Mouse (Mus musculus) heart, embryonic 13.5 days (tissue): Measurements from ENCODE around the gene Lpgat1. TPM values are rescaled to one million over a fixed set of nuclear protein-coding genes. Genes with fewer than 3 reads are reported as not detected.

ENCODE experiments used
- ATAC-seq: fragments of 200-750 bp; cut with Nextera tagmentation; 2 replicates; pipeline ENCODE4 v1.8.0; 2017; ENCODE audit warnings: moderate TSS enrichment; ENCODE audit not compliant: insufficient number of reproducible peaks, low FRiP score, low TSS enrichment; ENCODE audit errors: extremely low read depth
- H3K27ac ChIP-seq: fragments of 300-500 bp; sonication (generic); replicated peaks from 2 replicates; pipeline ENCODE4 v1.5.1; 2015; ENCODE audit warnings: moderate library complexity, mild to moderate bottlenecking, inconsistent platforms
- H3K27me3 ChIP-seq: fragments of 300-500 bp; sonication (generic); replicated peaks from 2 replicates; pipeline ENCODE4 v1.6.1; 2015; ENCODE audit warnings: mild to moderate bottlenecking, inconsistent platforms
- H3K36me3 ChIP-seq: fragments of 300-500 bp; sonication (generic); 2 replicates; pipeline ENCODE4 v1.6.1; 2015; ENCODE audit warnings: mild to moderate bottlenecking, inconsistent platforms
- H3K4me1 ChIP-seq: fragments of 300-500 bp; sonication (generic); 2 replicates; pipeline ENCODE4 v1.6.1; 2015; ENCODE audit warnings: inconsistent platforms
- H3K4me2 ChIP-seq: fragments of 300-500 bp; sonication (generic); 2 replicates; pipeline ENCODE4 v1.6.1; 2015; ENCODE audit warnings: inconsistent platforms, mild to moderate bottlenecking, moderate library complexity
- H3K4me3 ChIP-seq: fragments of 300-500 bp; sonication (generic); 2 replicates; pipeline ENCODE4 v1.5.1; 2015; ENCODE audit warnings: moderate library complexity, mild to moderate bottlenecking, inconsistent platforms
- H3K9ac ChIP-seq: fragments of 300-500 bp; sonication (generic); 2 replicates; pipeline ENCODE4 v1.6.1; 2015; ENCODE audit warnings: inconsistent platforms, mild to moderate bottlenecking, moderate library complexity
- H3K9me3 ChIP-seq: fragments of 300-500 bp; sonication (generic); 2 replicates; pipeline ENCODE4 v1.6.1; 2016; ENCODE audit warnings: inconsistent platforms
- WGBS: fragments of 180-500 bp; shearing (Covaris S2); methylation state at CpG from one replicate; pipeline ENCODE4 v1.1.7; 2015; ENCODE audit warnings: mixed read lengths; 5-methylcytosine and 5-hydroxymethylcytosine counted together
- polyA plus RNA-seq: library from polyadenylated mRNA; unstranded; fragments of >200 nt; fragmentation: Nextera tagmentation; extraction: Ambion mirVana; gene quantifications from 2 replicates; pipeline ENCODE4 v1.2.1, GENCODE M21; 2015

Gene Lpgat1
- polyA plus RNA-seq, 1 experiment from 2014 or later = 15.4 TPM

DNA sequence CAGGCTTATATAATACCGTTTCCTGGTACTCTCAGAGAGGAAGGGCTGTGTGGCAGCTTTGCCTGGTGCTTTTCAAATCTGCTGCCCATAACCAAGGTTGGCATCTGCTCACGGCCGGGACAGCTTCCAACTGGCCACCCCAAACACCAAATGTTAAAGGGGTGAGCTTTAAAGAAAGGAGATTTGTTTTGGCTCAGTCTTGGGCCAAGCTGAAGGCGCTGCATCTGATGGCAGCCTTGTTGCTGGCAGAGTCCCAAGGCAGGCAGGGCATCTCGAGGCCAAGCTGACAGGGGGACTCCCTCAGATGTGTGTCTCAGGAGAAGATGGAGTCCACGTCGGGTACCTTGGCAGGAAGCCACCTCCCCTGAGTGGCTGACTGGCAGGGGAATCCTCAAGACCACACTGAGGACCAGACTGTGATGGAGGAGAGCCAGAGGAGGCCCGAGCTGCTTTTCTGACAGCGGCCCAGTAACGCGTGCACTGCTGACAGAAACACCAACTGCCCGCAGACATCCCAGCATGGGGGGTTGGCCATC lies 91.1 kb downstream of the Lpgat1 start:
- 61% methylated on average over 12 of the region's 12 CpGs for WGBS
- H3K9me3 ChIP-seq = peaks cover 7% of the 10 kb centered on the region
- H3K36me3 ChIP-seq = no peaks in the 10 kb centered on the region
- no peak overlapping the region for H3K4me3 ChIP-seq
- H3K4me1 ChIP-seq = peaks cover 9% of the 10 kb centered on the region
- H3K9ac ChIP-seq = no peak overlapping the region
- no peak overlapping the region for H3K4me2 ChIP-seq
- peak overlapping the region; percentile 21; the same call in 1 of the 2 replicates for H3K27ac ChIP-seq
- no peak for ATAC-seq
- no peaks in the 10 kb centered on the region for H3K27me3 ChIP-seq

DNA sequence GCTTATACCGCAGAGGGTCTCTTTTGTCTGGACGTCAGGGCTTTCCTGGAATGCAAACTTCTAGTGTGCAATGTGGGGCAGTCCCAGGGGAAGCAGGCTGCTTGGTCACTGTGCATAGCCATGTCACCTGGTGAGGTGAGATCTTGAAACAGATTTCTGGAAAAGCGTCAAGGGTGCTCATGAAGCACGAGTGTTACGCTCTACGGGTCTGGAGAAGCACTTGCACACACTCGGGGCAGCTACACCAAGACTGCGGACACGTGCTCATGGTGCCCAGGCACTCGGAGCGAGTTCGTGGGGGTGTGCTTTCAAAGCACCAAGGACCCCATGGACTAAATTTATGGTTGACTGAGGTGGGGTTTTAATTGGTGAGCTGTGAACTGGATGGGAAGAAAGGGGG lies 94.1 kb downstream of the Lpgat1 start:
- no peak for ATAC-seq

DNA sequence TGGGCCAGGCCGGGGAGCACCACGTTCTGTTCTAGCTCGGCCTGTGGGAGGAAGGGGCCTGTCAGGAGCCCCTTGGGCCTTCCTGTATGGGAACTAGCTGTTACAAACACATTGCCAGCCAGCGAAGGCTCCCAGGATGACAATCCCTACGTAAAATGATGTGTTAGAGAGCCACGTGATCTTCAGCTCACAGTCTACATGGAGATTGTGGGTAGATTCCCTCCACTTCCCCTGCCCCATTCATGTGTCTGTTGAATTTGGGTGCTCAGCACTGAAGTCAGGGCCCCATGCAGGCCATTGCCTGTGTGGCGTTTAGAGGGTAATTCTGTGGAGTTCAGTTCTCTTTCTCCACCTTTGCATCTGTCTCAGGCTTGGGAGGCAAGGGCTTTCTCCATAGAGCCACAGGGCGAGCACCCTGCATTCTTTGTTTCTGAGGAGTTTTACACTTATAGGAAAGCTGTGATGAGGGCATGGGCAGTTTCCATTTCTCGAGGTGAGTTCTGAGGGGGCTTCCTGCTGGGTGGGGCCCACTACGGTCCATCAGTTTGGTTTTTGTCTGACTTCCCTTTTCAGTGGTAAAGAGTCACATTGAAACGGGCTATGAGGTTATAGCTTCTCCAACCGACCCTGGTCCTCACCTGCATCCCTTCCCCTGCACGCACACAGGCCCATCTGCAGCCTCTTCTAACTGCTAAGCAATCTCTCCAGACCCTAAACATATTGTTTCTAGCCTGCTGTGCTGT lies 95.5 kb downstream of the Lpgat1 start:
- WGBS = 75% methylated on average over 13 of the region's 13 CpGs

More for the DNA sequence above, 94.1 kb downstream of the Lpgat1 start:
- H3K4me1 ChIP-seq = peaks cover 9% of the 10 kb centered on the region
- H3K4me3 ChIP-seq = no peak overlapping the region
- no peak overlapping the region for H3K27ac ChIP-seq
- H3K9me3 ChIP-seq = peaks cover 3% of the 10 kb centered on the region
- no peak overlapping the region for H3K9ac ChIP-seq
- no peaks in the 10 kb centered on the region for H3K36me3 ChIP-seq
- 82% methylated on average over 12 of the region's 12 CpGs for WGBS
- no peak overlapping the region for H3K4me2 ChIP-seq
- H3K27me3 ChIP-seq = no peaks in the 10 kb centered on the region

DNA sequence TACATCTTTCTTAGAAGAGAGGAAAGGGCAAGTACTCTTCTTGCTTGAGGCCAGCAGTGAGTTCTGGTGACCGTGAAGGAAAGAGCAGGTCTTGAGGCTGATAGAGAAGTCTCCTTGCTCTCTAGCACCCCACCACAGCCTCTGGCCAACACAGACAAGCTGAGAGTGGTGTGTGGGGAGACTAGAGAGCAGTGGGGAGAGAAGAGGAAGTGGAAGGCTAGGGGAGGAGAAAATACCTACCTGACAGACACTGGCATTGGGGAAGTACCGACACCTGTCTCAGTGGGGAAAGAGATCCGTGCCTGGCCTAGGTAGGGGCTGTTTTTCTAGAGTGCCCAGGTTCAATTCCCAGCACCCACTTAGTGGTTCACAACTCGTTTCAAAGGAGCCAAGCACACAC lies 96.6 kb downstream of the Lpgat1 start:
- no peaks in the 10 kb centered on the region for H3K9me3 ChIP-seq
- 0 out of 2 replicates have a peak, but pooled peaks cover 6% of the 10 kb centered on the region for H3K4me1 ChIP-seq
- no peak overlapping the region for H3K9ac ChIP-seq
- no peak overlapping the region for H3K27ac ChIP-seq
- no peak for ATAC-seq
- no peaks in the 10 kb centered on the region for H3K27me3 ChIP-seq
- 68% methylated on average over 4 of the region's 4 CpGs for WGBS
- no peak overlapping the region for H3K4me2 ChIP-seq
- no peak overlapping the region for H3K4me3 ChIP-seq
- no peaks in the 10 kb centered on the region for H3K36me3 ChIP-seq

More for the DNA sequence above, 95.5 kb downstream of the Lpgat1 start:
- Histone ChIP-seq H3K4me1 (peaks cover 14% of the 10 kb centered on the region), H3K4me3 (no peak overlapping the region), H3K36me3 (no peaks in the 10 kb centered on the region), H3K9me3 (no peaks in the 10 kb centered on the region), H3K9ac (no peak overlapping the region), H3K4me2 (no peak overlapping the region), H3K27ac (no peak overlapping the region), H3K27me3 (no peaks in the 10 kb centered on the region)
- no peak for ATAC-seq

DNA sequence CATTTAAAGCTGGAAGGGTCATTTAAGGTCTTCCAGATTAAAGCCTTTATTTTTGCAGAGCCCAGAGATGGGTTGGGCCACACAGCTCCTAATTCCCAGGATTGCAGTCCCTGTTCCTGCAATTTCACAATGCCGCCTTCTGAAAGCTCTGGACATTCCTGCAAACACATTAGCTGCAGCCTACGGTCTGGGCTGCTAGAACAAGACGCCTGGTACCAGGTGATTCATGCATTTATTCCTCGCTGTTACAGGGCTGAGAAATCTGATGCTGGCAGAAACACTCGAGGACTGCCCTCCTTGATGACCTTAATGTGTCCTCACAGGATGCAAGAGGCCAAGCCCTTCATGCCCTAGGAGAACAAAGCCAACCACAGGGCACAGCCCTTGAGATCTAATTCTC lies 97.3 kb downstream of the Lpgat1 start:
- H3K4me1 ChIP-seq = 0 out of 2 replicates have a peak, but pooled peaks cover 5% of the 10 kb centered on the region
- ATAC-seq = no peak
- 50% methylated on average over 5 of the region's 5 CpGs for WGBS
- no peaks in the 10 kb centered on the region for H3K27me3 ChIP-seq
- no peaks in the 10 kb centered on the region for H3K36me3 ChIP-seq
- H3K9ac ChIP-seq = no peak overlapping the region
- no peaks in the 10 kb centered on the region for H3K9me3 ChIP-seq
- H3K4me3 ChIP-seq = no peak overlapping the region
- H3K4me2 ChIP-seq = no peak overlapping the region
- no peak overlapping the region for H3K27ac ChIP-seq

DNA sequence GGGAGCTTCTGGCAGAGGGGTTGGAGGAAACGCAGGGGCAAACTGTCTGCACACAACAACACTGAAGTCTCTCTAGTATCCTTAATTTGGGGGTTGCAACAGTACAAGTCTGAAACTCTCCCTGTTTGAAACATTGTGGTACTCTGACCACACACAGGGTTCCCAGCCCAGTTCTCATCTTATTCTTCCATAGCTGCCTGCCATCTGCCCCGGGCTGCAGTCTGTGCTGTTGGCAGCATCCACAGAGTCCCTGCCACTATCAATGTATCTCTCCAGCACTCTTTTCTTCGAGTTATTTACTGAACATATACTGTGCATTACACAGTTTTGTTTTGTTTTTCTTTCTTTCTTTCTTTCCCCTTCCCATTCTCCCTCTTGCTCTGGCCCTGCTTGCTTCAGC lies 99.0 kb downstream of the Lpgat1 start:
- Histone ChIP-seq H3K4me2 (no peak overlapping the region), H3K4me1 (peaks cover 10% of the 10 kb centered on the region), H3K27ac (no peak overlapping the region), H3K27me3 (no peaks in the 10 kb centered on the region), H3K4me3 (no peak overlapping the region), H3K9me3 (no peaks in the 10 kb centered on the region), H3K9ac (no peak overlapping the region), H3K36me3 (no peaks in the 10 kb centered on the region)
- no peak for ATAC-seq
- 70% methylated on average over 3 of the region's 3 CpGs for WGBS

DNA sequence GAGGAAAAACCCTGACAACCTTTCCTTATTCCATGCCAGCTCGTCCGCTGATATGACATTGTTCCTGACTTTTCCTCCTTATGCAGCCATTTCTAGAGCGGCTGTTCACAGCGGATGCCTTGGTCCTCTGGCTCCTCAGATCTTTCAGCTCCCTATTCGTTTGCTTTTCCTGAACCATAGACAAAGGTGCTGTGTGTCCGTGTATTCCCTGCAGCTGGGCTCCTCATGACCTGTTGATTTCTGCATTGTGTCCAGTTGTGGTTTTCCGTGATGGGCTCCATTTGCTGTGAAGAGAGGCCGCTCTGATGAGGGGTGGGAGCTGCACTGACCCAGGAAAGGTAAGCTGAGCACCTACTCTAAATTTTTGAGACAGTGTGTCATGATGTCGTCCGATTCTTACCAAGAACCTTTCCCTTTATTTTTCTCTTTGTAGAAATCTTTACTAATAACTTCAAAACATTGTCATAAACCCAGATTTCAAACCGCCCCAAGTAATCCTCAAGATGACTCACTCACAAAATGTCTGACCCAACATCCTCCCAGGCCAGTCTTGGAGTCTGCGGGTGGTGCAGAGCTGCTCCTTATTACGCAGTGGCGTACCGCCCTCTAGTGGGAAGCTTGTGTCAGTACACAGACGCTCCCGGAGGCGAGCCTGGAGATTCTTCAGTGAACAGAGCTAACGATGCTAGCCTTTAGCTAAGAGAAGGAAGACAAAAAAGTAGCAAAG lies 99.9 kb downstream of the Lpgat1 start:
- no peak overlapping the region for H3K4me3 ChIP-seq
- H3K36me3 ChIP-seq = no peaks in the 10 kb centered on the region; the same call in 1 of the 2 replicates
- no peak overlapping the region for H3K4me2 ChIP-seq
- no peaks in the 10 kb centered on the region for H3K27me3 ChIP-seq
- H3K4me1 ChIP-seq = peaks cover 19% of the 10 kb centered on the region
- no peak overlapping the region for H3K27ac ChIP-seq
- H3K9me3 ChIP-seq = no peaks in the 10 kb centered on the region
- WGBS = 34% methylated on average over 19 of the region's 19 CpGs
- ATAC-seq = no peak
- 0 out of 2 replicates have a peak overlapping the region, but pooled peaks have one; percentile 24 for H3K9ac ChIP-seq

DNA sequence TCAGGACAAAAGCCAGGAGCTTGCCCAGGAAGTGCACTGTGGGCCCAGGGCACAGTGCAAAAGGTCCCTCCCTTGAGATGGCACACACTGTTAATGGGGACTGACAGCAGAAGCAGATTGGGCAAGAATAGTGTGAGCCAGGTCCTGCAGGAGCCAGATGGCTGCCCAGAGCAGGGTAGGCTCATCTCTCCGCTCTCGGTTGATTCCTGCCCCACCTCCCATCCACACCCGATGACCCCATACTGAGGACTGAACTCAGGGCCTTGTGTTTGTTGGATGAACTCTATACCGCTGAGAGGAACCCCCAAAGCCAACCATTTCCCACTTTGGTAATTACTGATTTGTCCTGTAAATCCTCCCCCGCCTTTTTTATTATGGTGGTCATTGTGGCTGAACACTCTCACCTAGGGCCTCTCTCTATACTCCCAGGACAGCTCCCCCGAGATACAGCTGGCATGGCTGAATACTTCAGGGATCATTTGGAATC lies 100.6 kb downstream of the Lpgat1 start:
- Histone ChIP-seq H3K4me1 (peaks cover 21% of the 10 kb centered on the region), H3K4me2 (no peak overlapping the region), H3K36me3 (peaks cover 6% of the 10 kb centered on the region), H3K9ac (0 out of 2 replicates have a peak overlapping the region, but pooled peaks have one; percentile 16), H3K27me3 (no peaks in the 10 kb centered on the region), H3K27ac (no peak overlapping the region), H3K4me3 (no peak overlapping the region), H3K9me3 (no peaks in the 10 kb centered on the region)
- no peak for ATAC-seq
- 39% methylated on average over 6 of the region's 6 CpGs for WGBS

DNA sequence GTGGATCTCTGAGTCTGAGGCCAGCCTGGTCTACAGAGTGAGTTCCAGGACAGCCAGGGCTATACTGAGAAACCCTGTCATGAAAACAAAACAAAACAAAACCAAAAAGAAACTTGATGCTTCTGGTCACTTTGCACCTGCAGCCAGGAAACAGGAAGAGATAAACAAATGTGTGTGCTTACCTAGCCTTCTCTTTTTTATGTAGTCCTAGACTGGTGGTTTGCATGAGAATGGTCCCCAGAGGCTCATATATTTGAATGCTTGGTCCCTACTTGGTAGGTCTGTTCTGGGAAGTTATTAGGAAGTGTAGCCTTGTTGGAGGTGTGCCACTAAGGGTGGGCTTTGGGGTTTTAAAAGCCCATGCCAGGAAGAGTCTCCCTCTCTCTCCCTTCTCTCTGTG lies 101.4 kb downstream of the Lpgat1 start:
- H3K9me3 ChIP-seq = no peaks in the 10 kb centered on the region
- H3K9ac ChIP-seq = no peak overlapping the region
- peaks cover 14% of the 10 kb centered on the region for H3K36me3 ChIP-seq
- no peak overlapping the region for H3K4me3 ChIP-seq
- H3K4me2 ChIP-seq = no peak overlapping the region
- ATAC-seq = no peak
- no peak overlapping the region for H3K27ac ChIP-seq
- peaks cover 21% of the 10 kb centered on the region for H3K4me1 ChIP-seq
- no peaks in the 10 kb centered on the region for H3K27me3 ChIP-seq

DNA sequence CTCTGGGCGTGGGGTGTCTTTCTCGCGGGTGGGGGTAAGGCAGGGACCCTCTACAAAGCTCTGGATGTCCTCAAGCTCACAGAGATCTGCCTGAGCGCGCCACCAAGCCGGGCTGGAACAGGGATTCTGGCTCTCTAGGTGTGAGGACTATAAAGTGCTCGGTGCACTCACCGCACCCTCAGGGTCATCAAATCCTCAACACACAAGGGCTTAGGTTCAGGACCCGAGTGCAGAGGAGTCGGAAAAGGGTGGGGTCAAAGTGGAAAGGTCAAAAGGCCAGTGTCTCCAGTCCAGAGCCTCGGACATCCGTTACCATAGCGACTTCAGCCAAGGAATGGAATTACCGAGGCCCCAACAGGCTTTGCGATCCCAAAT lies 103.3 kb downstream of the Lpgat1 start:
- peak; percentile 6; the same call in 1 of the 2 replicates for ATAC-seq
- peak overlapping the region; percentile 81 for H3K4me3 ChIP-seq
- peak overlapping the region; percentile 85 for H3K4me2 ChIP-seq
- peak overlapping the region; percentile 77 for H3K9ac ChIP-seq
- WGBS = 5% methylated on average over 15 of the region's 15 CpGs
- H3K4me1 ChIP-seq = peaks cover 21% of the 10 kb centered on the region
- H3K27me3 ChIP-seq = no peaks in the 10 kb centered on the region
- peaks cover 33% of the 10 kb centered on the region for H3K36me3 ChIP-seq
- no peaks in the 10 kb centered on the region for H3K9me3 ChIP-seq
- no peak overlapping the region for H3K27ac ChIP-seq

DNA sequence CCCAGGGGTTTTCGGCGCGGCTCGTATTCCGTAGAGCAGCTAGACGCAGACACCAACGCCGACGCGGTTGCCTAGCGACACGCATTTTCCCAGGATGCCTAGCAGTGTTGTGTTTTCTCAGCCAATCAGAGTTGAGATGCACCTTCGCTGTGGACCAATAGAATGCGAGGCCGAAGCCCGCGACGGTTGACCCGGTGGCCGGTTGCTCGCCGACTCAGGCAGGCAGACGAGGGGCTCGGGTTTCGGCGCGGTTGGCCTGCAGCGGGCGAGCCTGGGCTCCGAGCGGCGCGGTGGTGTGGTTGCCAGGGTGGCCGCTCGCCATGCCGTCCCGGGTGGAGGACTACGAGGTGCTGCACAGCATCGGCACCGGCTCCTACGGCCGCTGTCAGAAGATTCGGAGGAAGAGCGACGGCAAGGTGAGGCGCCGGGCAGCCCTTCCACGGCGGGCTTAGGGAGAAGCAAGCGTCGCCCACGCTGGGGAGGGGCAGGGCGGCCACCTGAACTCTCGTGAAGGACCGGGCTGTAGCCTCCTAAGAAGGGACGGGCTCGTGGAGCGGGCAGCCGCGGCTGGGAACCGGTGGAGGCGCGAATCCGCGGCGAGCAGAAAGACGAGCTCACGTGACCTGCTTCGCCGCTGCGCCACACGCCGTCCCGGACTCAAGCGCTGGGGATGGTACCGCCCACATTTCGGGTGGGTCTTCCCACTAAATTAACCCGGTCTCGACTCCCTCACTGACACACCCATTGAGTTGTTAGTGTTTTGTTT lies 103.9 kb downstream of the Lpgat1 start, which contains the start of gene Nek2:
TSS of gene Nek2 (plus strand) at position 119 of the 766 bp plus-strand sequence.
- ATAC-seq = peak; percentile 91
- Histone ChIP-seq H3K27ac (peak within 1 kb of the TSS; percentile 81), H3K4me3 (peak within 1 kb of the TSS; percentile 81), H3K27me3 (no peaks in the 10 kb centered on the region), H3K9ac (peak within 1 kb of the TSS; percentile 90), H3K4me1 (peaks cover 21% of the 10 kb centered on the region), H3K36me3 (peaks cover 39% of the 10 kb centered on the region), H3K4me2 (peak within 1 kb of the TSS; percentile 85), H3K9me3 (no peaks in the 10 kb centered on the region)
- under 1% methylated on average over 79 of the region's 79 CpGs for WGBS
